Mouse (Mus musculus) layer of hippocampus, adult 18-20 months (tissue): ENCODE measurements around the gene Mtmr11. TPM values are rescaled to one million over a fixed set of nuclear protein-coding genes. Genes with fewer than 3 reads are reported as not detected.

Experiments
- DNase-seq, 2 experiments: peaks; one replicate each; pipeline ENCODE4 v3.0.0; 2022; ENCODE audit warnings: low spot score in 2 of 2
- long read RNA-seq: library from polyadenylated mRNA; stranded (forward); transcript quantifications from one replicate; pipeline ENCODE4 v2.0.0, GENCODE M21; 2021
- total RNA-seq, 2 experiments: library from RNA; stranded (reverse); gene quantifications; 2 replicates each; pipeline ENCODE4 v1.2.3; 2021

Gene Mtmr11
- total RNA-seq: 1 to 10 TPM; 4.0 to 6.8 TPM
- long read RNA-seq, partial matches to known transcripts: 1 of 6 reads
- long read RNA-seq, other reads (novel, unspliced or antisense): 1 of 6 reads

GRCm38 (mm10) chr3:96161869-96162840 is at the start of gene Mtmr11:
Gene Mtmr11, plus strand, starts transcription at chr3:96162004.
- DNase-seq: no peak

GRCm38 (mm10) chr3:96113251-96113650 is 48.6 kb upstream of the Mtmr11 start:
- DNase-seq: peak in 1 of 2 experiments; percentile 22

- DNase-seq: peak in 1 of 2 experiments; percentile 30
Observed at GRCm38 (mm10) chr3:96118142-96118541, 43.7 kb upstream of the Mtmr11 start.

- DNase-seq: no peak
Observed at GRCm38 (mm10) chr3:96118702-96119101, 43.1 kb upstream of the Mtmr11 start.

- no peak for DNase-seq
Observed at GRCm38 (mm10) chr3:96124235-96124634, 37.6 kb upstream of the Mtmr11 start.

- no peak for DNase-seq
Observed at GRCm38 (mm10) chr3:96128128-96128527, 33.7 kb upstream of the Mtmr11 start.

GRCm38 (mm10) chr3:96132478-96132877 is 29.3 kb upstream of the Mtmr11 start:
- DNase-seq: peak in 1 of 2 experiments; percentile 20

GRCm38 (mm10) chr3:96133327-96133905 is 28.4 kb upstream of the Mtmr11 start:
- DNase-seq: no peak

- no peak for DNase-seq
Observed at GRCm38 (mm10) chr3:96135011-96135410, 26.8 kb upstream of the Mtmr11 start.

- DNase-seq: peak; percentile 61 to 88
Observed at GRCm38 (mm10) chr3:96147950-96148349, 13.9 kb upstream of the Mtmr11 start.

GRCm38 (mm10) chr3:96151836-96152235 is 10.0 kb upstream of the Mtmr11 start:
- DNase-seq: no peak

- DNase-seq: no peak
Observed at GRCm38 (mm10) chr3:96152611-96153010, 9.2 kb upstream of the Mtmr11 start.

- DNase-seq: no peak
Observed at GRCm38 (mm10) chr3:96155501-96155900, 6.3 kb upstream of the Mtmr11 start.

- DNase-seq: no peak
Observed at GRCm38 (mm10) chr3:96159820-96160219, 2.0 kb upstream of the Mtmr11 start.

- DNase-seq: peak; percentile 40 to 60
Observed at GRCm38 (mm10) chr3:96160222-96160802, 1.5 kb upstream of the Mtmr11 start.

- DNase-seq: peak in 1 of 2 experiments; percentile 52
Observed at GRCm38 (mm10) chr3:96160803-96161516, 844 bp upstream of the Mtmr11 start.

- no peak for DNase-seq
Observed at GRCm38 (mm10) chr3:96163040-96163439, 1.2 kb downstream of the Mtmr11 start.

GRCm38 (mm10) chr3:96168466-96169158 is 6.8 kb downstream of the Mtmr11 start:
- no peak for DNase-seq

- no peak for DNase-seq
Observed at GRCm38 (mm10) chr3:96170276-96170675, 8.5 kb downstream of the Mtmr11 start.

GRCm38 (mm10) chr3:96170976-96171545 is 9.3 kb downstream of the Mtmr11 start:
- DNase-seq: no peak
